Mouse (Mus musculus) heart, adult 2 months (tissue): Measurements from ENCODE around the gene Akap2. TPM values are rescaled to one million over a fixed set of nuclear protein-coding genes. Genes with fewer than 3 reads are reported as not detected.
A peak's percentile ranks its signal among the peaks of the same experiment; 100 is the strongest.

Experiments used
- DNase-seq, 2 experiments: peaks; one replicate each; pipeline ENCODE4 v3.0.0; 2021
- H3K27ac ChIP-seq: fragments of 200-600 bp; 2 replicates; pipeline ENCODE4 v1.8.1; 2022
- H3K27me3 ChIP-seq: fragments of 200-500 bp; 2 replicates; pipeline ENCODE4 v1.6.1; 2012; ENCODE audit warnings: mild to moderate bottlenecking, low read length, inconsistent platforms, mixed read lengths; ENCODE audit not compliant: control insufficient read depth, insufficient read depth
- H3K36me3 ChIP-seq: fragments of 200-500 bp; 2 replicates; pipeline ENCODE4 v1.6.1; 2012; ENCODE audit warnings: low read length, inconsistent platforms; ENCODE audit not compliant: control insufficient read depth, insufficient read depth
- H3K4me1 ChIP-seq: fragments of 200-500 bp; 2 replicates; pipeline ENCODE4 v1.6.1; 2011; ENCODE audit warnings: low read length; ENCODE audit not compliant: control insufficient read depth, insufficient read depth
- H3K4me3 ChIP-seq: fragments of 200-600 bp; 2 replicates; pipeline ENCODE4 v1.8.1; 2022
- H3K79me2 ChIP-seq: fragments of 200-500 bp; replicated peaks from 2 replicates; pipeline ENCODE4 v1.6.1; 2012; ENCODE audit warnings: mild to moderate bottlenecking, inconsistent platforms, low read length, moderate library complexity, mixed read lengths; ENCODE audit not compliant: control insufficient read depth, insufficient read depth
- H3K9ac ChIP-seq: fragments of 200-500 bp; 2 replicates; pipeline ENCODE4 v1.6.1; 2012; ENCODE audit warnings: low read depth, mild to moderate bottlenecking, control low read depth, inconsistent platforms, low read length, mixed read lengths
- CTCF ChIP-seq: fragments of 200-600 bp; IDR thresholded peaks from 2 replicates; pipeline ENCODE4 v1.8.1; 2022; ENCODE audit warnings: antibody characterized with exemption, mild to moderate bottlenecking, moderate library complexity
- EP300 ChIP-seq: fragments of 200-500 bp; IDR thresholded peaks from 2 replicates; pipeline ENCODE4 v1.6.1; 2011; ENCODE audit warnings: low read depth, low read length, control low read depth; ENCODE audit not compliant: insufficient read depth
- POLR2A ChIP-seq: fragments of 200-500 bp; IDR thresholded peaks from 2 replicates; pipeline ENCODE4 v1.6.1; 2011; ENCODE audit warnings: mild to moderate bottlenecking, low read depth, low read length, control low read depth; ENCODE audit not compliant: insufficient read depth
- WGBS: fragments of 180-500 bp; shearing (Covaris S2); methylation state at CpG from one replicate; pipeline ENCODE4 v1.1.7; 2018; 5-methylcytosine and 5-hydroxymethylcytosine counted together
- intact Hi-C: fragments of 180-260 bp; cut with DNase I; formaldehyde crosslinking; loops from one replicate; pipeline ENCODE4 v1.15.1; 2025
- polyA plus RNA-seq: library from polyadenylated mRNA; depleted of rRNA; stranded (reverse); fragments of >200 nt; gene quantifications from 2 replicates; pipeline ENCODE4 v1.2.3, GENCODE M21; 2012
- total RNA-seq, 2 experiments: library from RNA; stranded (reverse); gene quantifications; 2 replicates each; pipeline ENCODE4 v1.2.3; 2021

The Akap2 gene
- total and polyA plus RNA-seq, 3 experiments, result 72.4 to 106 (median 86.4) TPM

GRCm38 (mm10) chr4:57815355-57815754 is 97.9 kb downstream of the Akap2 start:
- intact Hi-C loops, result no loop called here
- H3K4me1 ChIP-seq, result peaks cover 18% of the 10 kb centered on the region
- DNase-seq, result no peak
- no peak overlapping the region for H3K27ac ChIP-seq
- H3K27me3 ChIP-seq, result no peaks in the 10 kb centered on the region
- TF ChIP-seq POLR2A (no peak), CTCF (no peak), EP300 (no peak)
- no peak overlapping the region for H3K4me3 ChIP-seq
- peaks cover 9% of the 10 kb centered on the region for H3K36me3 ChIP-seq
- H3K9ac ChIP-seq, result no peak overlapping the region
- 75% methylated on average over 2 of the region's 2 CpGs for WGBS
- peaks cover 5% of the 10 kb centered on the region for H3K79me2 ChIP-seq

GRCm38 (mm10) chr4:57816146-57816545 is 98.7 kb downstream of the Akap2 start:
- Histone ChIP-seq H3K79me2 (peaks cover 6% of the 10 kb centered on the region), H3K4me1 (peaks cover 21% of the 10 kb centered on the region), H3K36me3 (peaks cover 14% of the 10 kb centered on the region), H3K9ac (no peak overlapping the region), H3K27me3 (no peaks in the 10 kb centered on the region), H3K4me3 (no peak overlapping the region), H3K27ac (no peak overlapping the region)
- intact Hi-C loops, result no loop called here
- no peak for TF ChIP-seq CTCF
- no peak for TF ChIP-seq EP300
- no peak for TF ChIP-seq POLR2A
- 79% methylated on average over 8 of the region's 8 CpGs for WGBS
- DNase-seq, result no peak

GRCm38 (mm10) chr4:57820839-57821374 is 103.5 kb downstream of the Akap2 start:
- no peak for DNase-seq
- WGBS, result 79% methylated on average over 24 of the region's 24 CpGs
- Histone ChIP-seq H3K36me3 (peaks cover 11% of the 10 kb centered on the region), H3K4me3 (no peak overlapping the region), H3K9ac (no peak overlapping the region), H3K27me3 (no peaks in the 10 kb centered on the region), H3K79me2 (peaks cover 9% of the 10 kb centered on the region), H3K27ac (no peak overlapping the region), H3K4me1 (peaks cover 15% of the 10 kb centered on the region)
- intact Hi-C loops, result no loop called here
- TF ChIP-seq EP300 (no peak), CTCF (no peak), POLR2A (no peak)

- Histone ChIP-seq H3K27me3 (no peaks in the 10 kb centered on the region), H3K79me2 (peaks cover 9% of the 10 kb centered on the region), H3K27ac (peak overlapping the region; percentile 58), H3K4me3 (peak overlapping the region; percentile 25; the same call in 1 of the 2 replicates), H3K4me1 (peaks cover 17% of the 10 kb centered on the region), H3K9ac (peak overlapping the region; percentile 7; the same call in 1 of the 2 replicates), H3K36me3 (peaks cover 11% of the 10 kb centered on the region)
- DNase-seq, result peak in 1 of 2 experiments; percentile 27
- WGBS, result 10% methylated on average over 11 of the region's 11 CpGs
- TF ChIP-seq CTCF, result no peak
- no peak for TF ChIP-seq EP300
- no peak for TF ChIP-seq POLR2A
- intact Hi-C loops, result no loop called here
Measured at GRCm38 (mm10) chr4:57821556-57822356, 104.3 kb downstream of the Akap2 start.

- H3K36me3 ChIP-seq, result peaks cover 11% of the 10 kb centered on the region
- H3K79me2 ChIP-seq, result peaks cover 9% of the 10 kb centered on the region
- H3K9ac ChIP-seq, result no peak overlapping the region
- no peak for TF ChIP-seq POLR2A
- no peak for TF ChIP-seq CTCF
- no peak for TF ChIP-seq EP300
- no peak overlapping the region for H3K4me3 ChIP-seq
- H3K27me3 ChIP-seq, result no peaks in the 10 kb centered on the region
- H3K4me1 ChIP-seq, result peaks cover 17% of the 10 kb centered on the region
- H3K27ac ChIP-seq, result peak overlapping the region; percentile 26; the same call in 1 of the 2 replicates
- DNase-seq, result no peak
- intact Hi-C loops, result no loop called here
- WGBS, result 74% methylated on average over 5 of the region's 5 CpGs
Measured at GRCm38 (mm10) chr4:57822641-57823040, 105.2 kb downstream of the Akap2 start.
